Mouse (Mus musculus): Measurements from ENCODE around the gene H2-K1.
"Not testable (repeated sequence)": the region's sequence is repeated elsewhere in the genome, so short reads cannot be mapped to it uniquely, and the experiment has no call there.

The H2-K1 gene

GRCm38 (mm10) chr17:34026917-34027655 is 26.9 kb upstream of the H2-K1 start:
- DNase-seq (ENCODE audit: low spot score), result no peak

- no peak for DNase-seq (ENCODE audit: low spot score)
These were observed 26.1 kb upstream of the H2-K1 start for GRCm38 (mm10) chr17:34026221-34026620.

- DNase-seq (ENCODE audit: low spot score), result no peak
These were observed 25.6 kb upstream of the H2-K1 start for GRCm38 (mm10) chr17:34025756-34026151.

- no peak for DNase-seq (ENCODE audit: low spot score)
These were observed 25.0 kb upstream of the H2-K1 start for GRCm38 (mm10) chr17:34024861-34025755.

GRCm38 (mm10) chr17:34024317-34024821 is 24.2 kb upstream of the H2-K1 start, which contains the start of gene Ring1:
TSS of gene Ring1 (minus strand) at chr17:34024680.
- no peak for DNase-seq (ENCODE audit: low spot score)

- DNase-seq (ENCODE audit: low spot score), result no peak
These were observed 23.5 kb upstream of the H2-K1 start for GRCm38 (mm10) chr17:34023678-34024077.

GRCm38 (mm10) chr17:34022987-34023386 is 22.8 kb upstream of the H2-K1 start:
- no peak for DNase-seq (ENCODE audit: low spot score)

- DNase-seq (ENCODE audit: low spot score), result no peak
These were observed 22.3 kb upstream of the H2-K1 start for GRCm38 (mm10) chr17:34022414-34022783.

- no peak for DNase-seq (ENCODE audit: low spot score)
These were observed 21.6 kb upstream of the H2-K1 start for GRCm38 (mm10) chr17:34021539-34022413.

- DNase-seq (ENCODE audit: low spot score), result no peak
These were observed 13.3 kb upstream of the H2-K1 start for GRCm38 (mm10) chr17:34013436-34013835.

- no peak for DNase-seq (ENCODE audit: low spot score)
These were observed 10.0 kb upstream of the H2-K1 start for GRCm38 (mm10) chr17:34010156-34010555.

GRCm38 (mm10) chr17:34006570-34006969 is 6.4 kb upstream of the H2-K1 start:
- no peak for DNase-seq (ENCODE audit: low spot score)

- DNase-seq (ENCODE audit: low spot score), result no peak
These were observed 3.3 kb upstream of the H2-K1 start for GRCm38 (mm10) chr17:34003426-34003825.

- DNase-seq (ENCODE audit: low spot score), result not testable (repeated sequence)
These were observed 649 bp upstream of the H2-K1 start for GRCm38 (mm10) chr17:34000796-34001195.

- DNase-seq (ENCODE audit: low spot score), result no peak
These were observed 602 bp downstream of the H2-K1 start for GRCm38 (mm10) chr17:33999341-34000149.

- DNase-seq (ENCODE audit: low spot score), result not testable (repeated sequence)
These were observed 1.4 kb downstream of the H2-K1 start for GRCm38 (mm10) chr17:33998697-33999096.

- DNase-seq (ENCODE audit: low spot score), result not testable (repeated sequence)
These were observed 3.1 kb downstream of the H2-K1 start for GRCm38 (mm10) chr17:33997025-33997424.

- DNase-seq (ENCODE audit: low spot score), result no peak
These were observed 4.5 kb downstream of the H2-K1 start for GRCm38 (mm10) chr17:33995651-33996050.

GRCm38 (mm10) chr17:33994959-33995358 is 5.2 kb downstream of the H2-K1 start:
- DNase-seq (ENCODE audit: low spot score), result no peak

GRCm38 (mm10) chr17:33991788-33992664 is 8.1 kb downstream of the H2-K1 start:
- peak; percentile 78 for DNase-seq (ENCODE audit: low spot score)

All from c-Kit-positive CD71-positive TER-119-positive erythroid progenitor cells, embryonic 14.5 days (primary cell).